Comparison of ENCODE assay signal across 15 mouse cellular contexts in the genomic region with DNA sequence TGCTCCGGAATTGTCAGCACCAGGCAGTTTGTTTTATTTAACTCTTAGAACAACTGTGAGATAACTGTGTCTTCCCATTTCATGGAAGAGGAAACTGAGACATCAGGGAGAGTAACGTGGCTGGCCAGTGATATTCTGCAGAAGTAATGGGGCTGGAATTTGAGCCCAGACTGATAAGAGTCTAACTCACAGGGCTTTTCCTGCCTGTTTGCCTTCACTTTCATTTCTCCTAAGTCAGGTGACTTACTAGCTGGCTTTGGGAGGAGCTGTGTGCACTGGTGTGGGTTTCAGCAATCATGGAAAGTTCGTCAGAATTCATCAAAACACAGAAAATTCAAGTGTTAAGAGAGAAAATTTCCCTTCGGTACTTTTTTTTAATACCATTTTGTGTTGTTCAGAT. TPM values are rescaled to one million over a fixed set of nuclear protein-coding genes. Genes with fewer than 3 reads are reported as not detected.
DNase-seq lines count a peak whose midpoint lies in the region; ATAC-seq and TF ChIP-seq lines count a peak whose summit lies in the region.
"Had no signal": no experiment of that assay in that cellular context is flagged by ENCODE, and none has a peak within 500 bp of the region (broad histone marks: within the 10 kb centered on the region; RNA-seq: fewer than 3 reads in every experiment).

No protein-coding gene starts in this region.

- DNase-seq in gastrocnemius, adult 2 months, result no peak
- no peak for DNase-seq in gastrocnemius, adult 18-20 months (ENCODE audit: low spot score)
- no peak for DNase-seq in midbrain, embryonic 10.5 days (ENCODE audit: low spot score)
- DNase-seq in liver, adult 2 months (ENCODE audit: extremely low read depth, low read depth, low spot score), result peak; percentile 93
- DNase-seq in yolk sac, embryonic 10.5 days (ENCODE audit: low spot score), result peak; percentile 50
- DNase-seq in embryo, embryonic 10.5 days (ENCODE audit: low spot score), result no peak
- DNase-seq in spleen, postnatal 10 days (ENCODE audit: low spot score in 2 of 2), result no peak
- DNase-seq: thymus, postnatal 4 days had no signal

- ATAC-seq in midbrain, embryonic 13.5 days, result no peak
- ATAC-seq: forebrain, embryonic 14.5 days had no signal

- WGBS in midbrain, embryonic 10.5 days, result 88% methylated on average over 4 of the region's 4 CpGs
- WGBS in midbrain, embryonic 13.5 days, result 84% methylated on average over 4 of the region's 4 CpGs
- WGBS in liver, adult 2 months, result 25% methylated on average over 4 of the region's 4 CpGs

- 0 out of 2 replicates have a peak, but pooled peaks cover 4% of the 10 kb centered on the region for H3K36me3 ChIP-seq in midbrain, embryonic 10.5 days
- no peaks in the 10 kb centered on the region for H3K36me3 ChIP-seq in midbrain, embryonic 13.5 days
- H3K36me3 ChIP-seq in liver, adult 2 months (ENCODE audit: control insufficient read depth, insufficient read depth, low read length), result peaks cover 17% of the 10 kb centered on the region
- H3K36me3 ChIP-seq: limb, embryonic 12.5 days; midbrain, embryonic 15.5 days had no signal

- intact Hi-C loops in gastrocnemius, adult 2 months (cut with DNase I), result no loop called here

- no peak for TF ChIP-seq POLR2A in liver, adult 2 months (IDR thresholded peaks at IDR 0.05; ENCODE audit: extremely low read depth, insufficient read depth, low read length)

- peak overlapping the region; percentile 2; the same call in 1 of the 2 replicates for H3K4me3 ChIP-seq in gastrocnemius, adult 2 months
- H3K4me3 ChIP-seq in midbrain, embryonic 10.5 days, result peak overlapping the region; percentile 7; the same call in 1 of the 2 replicates
- H3K4me3 ChIP-seq in midbrain, embryonic 13.5 days (replicated peaks), result no peak overlapping the region
- peak overlapping the region; percentile 27; the same call in 1 of the 2 replicates for H3K4me3 ChIP-seq in liver, adult 2 months (ENCODE audit: insufficient read depth, low read depth, low read length)

- no peak overlapping the region for H3K4me2 ChIP-seq in midbrain, embryonic 13.5 days (replicated peaks)

- peaks cover 7% of the 10 kb centered on the region; the same call in 1 of the 2 replicates for H3K9me3 ChIP-seq in midbrain, embryonic 10.5 days (replicated peaks)
- H3K9me3 ChIP-seq in midbrain, embryonic 13.5 days, result no peaks in the 10 kb centered on the region
- H3K9me3 ChIP-seq: midbrain, embryonic 15.5 days had no signal

- H3K4me1 ChIP-seq in midbrain, embryonic 10.5 days, result peaks cover 13% of the 10 kb centered on the region; the same call in 1 of the 2 replicates
- H3K4me1 ChIP-seq in midbrain, embryonic 13.5 days (replicated peaks), result peaks cover 4% of the 10 kb centered on the region
- peaks cover 16% of the 10 kb centered on the region for H3K4me1 ChIP-seq in liver, adult 2 months (ENCODE audit: control insufficient read depth, insufficient read depth, low read length)
- H3K4me1 ChIP-seq: limb, embryonic 12.5 days had no signal

- no peak overlapping the region for H3K27ac ChIP-seq in gastrocnemius, adult 2 months
- H3K27ac ChIP-seq in midbrain, embryonic 10.5 days (replicated peaks), result no peak overlapping the region
- no peak overlapping the region for H3K27ac ChIP-seq in midbrain, embryonic 13.5 days
- peak overlapping the region; percentile 55 for H3K27ac ChIP-seq in liver, adult 2 months (replicated peaks; ENCODE audit: insufficient read depth, low read depth, low read length)
- H3K27ac ChIP-seq: limb, embryonic 12.5 days; midbrain, embryonic 15.5 days had no signal

- no peak for TF ChIP-seq CTCF in gastrocnemius, adult 2 months (IDR thresholded peaks at IDR 0.05)
- TF ChIP-seq CTCF in liver, adult 2 months (IDR thresholded peaks at IDR 0.05; ENCODE audit: low read depth, low read length), result no peak

- peaks cover 9% of the 10 kb centered on the region; the same call in 1 of the 2 replicates for H3K79me2 ChIP-seq in liver, adult 2 months (ENCODE audit: control insufficient read depth, insufficient read depth, low read length)

- no peak overlapping the region for H3K9ac ChIP-seq in midbrain, embryonic 13.5 days (replicated peaks)
- H3K9ac ChIP-seq in liver, adult 2 months (ENCODE audit: low read depth, low read length), result peak overlapping the region; percentile 22; the same call in 1 of the 2 replicates
- H3K9ac ChIP-seq: limb, embryonic 12.5 days had no signal

- H3K27me3 ChIP-seq in midbrain, embryonic 10.5 days (ENCODE audit: low read depth, poor library complexity, severe bottlenecking), result 0 out of 2 replicates have a peak, but pooled peaks cover 4% of the 10 kb centered on the region
- no peaks in the 10 kb centered on the region for H3K27me3 ChIP-seq in midbrain, embryonic 13.5 days
- no peaks in the 10 kb centered on the region for H3K27me3 ChIP-seq in liver, adult 2 months (ENCODE audit: control insufficient read depth, insufficient read depth, low read length)
- H3K27me3 ChIP-seq: limb, embryonic 12.5 days; midbrain, embryonic 15.5 days had no signal

RNA-seq across cellular contexts. Expression of a gene that starts 1.7 kb away (rescaled TPM):
- total RNA-seq in gastrocnemius, adult 2 months (2021), result 1 to 10 TPM; 2.0 to 3.8 TPM
- total RNA-seq in gastrocnemius, adult 18-20 months (2021), result 1 to 10 TPM; 2.9 to 3.7 TPM
- polyA plus RNA-seq in midbrain, embryonic 10.5 days (2016; fragmentation: Nextera tagmentation; extraction: Ambion mirVana), result 33.0 and 34.5 TPM in 2 replicates
- polyA plus RNA-seq in midbrain, embryonic 13.5 days (2015; fragmentation: Nextera tagmentation; extraction: Ambion mirVana), result 15.6 and 16.6 TPM in 2 replicates
- 42.4 and 44.3 TPM in 2 replicates for total RNA-seq in liver, adult 2 months (2014; rRNA removed)
- 99.8 and 106 TPM in 2 replicates for polyA plus RNA-seq in liver, adult 2 months (2012; rRNA removed)

RNA-seq across cellular contexts. Expression of a gene that starts 22.1 kb away (rescaled TPM):
- total RNA-seq in gastrocnemius, adult 2 months (2021), result 100 to 1,000 TPM in 1 of 2 experiments, 10 to 100 TPM in 1; 53.0 to 125 TPM
- 100 to 1,000 TPM; 104 to 119 TPM for total RNA-seq in gastrocnemius, adult 18-20 months (2021)
- 0.20 TPM in 1 of 2 replicates, not detected in the other for polyA plus RNA-seq in midbrain, embryonic 10.5 days (2016; fragmentation: Nextera tagmentation; extraction: Ambion mirVana)
- not detected in 2 replicates for polyA plus RNA-seq in midbrain, embryonic 13.5 days (2015; fragmentation: Nextera tagmentation; extraction: Ambion mirVana)
- 0.18 TPM in 1 of 2 replicates, not detected in the other for total RNA-seq in liver, adult 2 months (2014; rRNA removed)
- not detected in 2 replicates for polyA plus RNA-seq in liver, adult 2 months (2012; rRNA removed)
- total RNA-seq: layer of hippocampus, adult 2 months had no signal
- polyA plus RNA-seq: forebrain, embryonic 14.5 days; gonadal fat pad, adult 2 months; intestine, embryonic 14.5 days; midbrain, embryonic 15.5 days had no signal

RNA-seq across cellular contexts. Expression of a gene that starts 25.1 kb away (rescaled TPM):
- total RNA-seq in gastrocnemius, adult 2 months (2021), result 10 to 100 TPM; 52.3 to 82.6 TPM
- 10 to 100 TPM; 50.8 to 72.0 TPM for total RNA-seq in gastrocnemius, adult 18-20 months (2021)
- polyA plus RNA-seq in midbrain, embryonic 10.5 days (2016; fragmentation: Nextera tagmentation; extraction: Ambion mirVana), result 27.6 and 35.8 TPM in 2 replicates
- polyA plus RNA-seq in midbrain, embryonic 13.5 days (2015; fragmentation: Nextera tagmentation; extraction: Ambion mirVana), result 32.6 and 33.1 TPM in 2 replicates
- 298 and 437 TPM in 2 replicates for total RNA-seq in liver, adult 2 months (2014; rRNA removed)
- 979 and 1,033 TPM in 2 replicates for polyA plus RNA-seq in liver, adult 2 months (2012; rRNA removed)

RNA-seq across cellular contexts. Expression of a gene that starts 26.5 kb away (rescaled TPM):
- 10 to 100 TPM; 42.0 to 57.7 TPM for total RNA-seq in gastrocnemius, adult 2 months (2021)
- 10 to 100 TPM; 38.2 to 57.8 TPM for total RNA-seq in gastrocnemius, adult 18-20 months (2021)
- polyA plus RNA-seq in midbrain, embryonic 10.5 days (2016; fragmentation: Nextera tagmentation; extraction: Ambion mirVana), result 56.4 and 64.0 TPM in 2 replicates
- 53.6 and 54.5 TPM in 2 replicates for polyA plus RNA-seq in midbrain, embryonic 13.5 days (2015; fragmentation: Nextera tagmentation; extraction: Ambion mirVana)
- total RNA-seq in liver, adult 2 months (2014; rRNA removed), result 36.1 and 36.4 TPM in 2 replicates
- polyA plus RNA-seq in liver, adult 2 months (2012; rRNA removed), result 45.8 and 52.2 TPM in 2 replicates

RNA-seq across cellular contexts. Expression of a gene that starts 38.3 kb away (rescaled TPM):
- total RNA-seq in gastrocnemius, adult 2 months (2021), result 10 to 100 TPM in 1 of 2 experiments, 1 to 10 TPM in 1; 6.3 to 11.6 TPM
- total RNA-seq in gastrocnemius, adult 18-20 months (2021), result 10 to 100 TPM; 11.0 to 12.7 TPM
- polyA plus RNA-seq in midbrain, embryonic 10.5 days (2016; fragmentation: Nextera tagmentation; extraction: Ambion mirVana), result 22.4 and 26.1 TPM in 2 replicates
- 2.6 and 3.3 TPM in 2 replicates for polyA plus RNA-seq in midbrain, embryonic 13.5 days (2015; fragmentation: Nextera tagmentation; extraction: Ambion mirVana)
- total RNA-seq in liver, adult 2 months (2014; rRNA removed), result 7.2 and 10.0 TPM in 2 replicates
- 8.9 and 12.1 TPM in 2 replicates for polyA plus RNA-seq in liver, adult 2 months (2012; rRNA removed)

Comparison
In these comparisons a context has a peak if more than half of its experiments do, and no peak if none do; other contexts are left out.
1. DNase-seq: peak in liver, adult 2 months (single experiment) and yolk sac, embryonic 10.5 days (single experiment); none in gastrocnemius, adult 2 months (single experiment), gastrocnemius, adult 18-20 months (single experiment), midbrain, embryonic 10.5 days (single experiment), embryo, embryonic 10.5 days (single experiment) and spleen, postnatal 10 days (0 of 2).
2. RNA of a gene that starts 22.1 kb away (total RNA-seq): 53.0 to 125 TPM in gastrocnemius, adult 2 months and 104 to 119 TPM in gastrocnemius, adult 18-20 months; 0.18 TPM in liver, adult 2 months; every median in the first group is over 10 times any median in the second.